Mouse (Mus musculus) MEL (cell line): ENCODE results near the gene Sec23a.

Experiments used
- BHLHE40 ChIP-seq: IDR thresholded peaks from 2 replicates; pipeline ENCODE4 v1.6.1; 2012; ENCODE audit warnings: low read depth, mild to moderate bottlenecking, inconsistent platforms, low read length, improper control_type of control experiment, borderline replicate concordance
- CTCF ChIP-seq, 3 experiments: IDR thresholded peaks in 2 of 3; conservative IDR thresholded peaks in 1 of 3; 2 replicates each; pipeline ENCODE4 v1.5.1; 2011 to 2012; ENCODE audit warnings: low read length in 3 of 3, low read depth in 2 of 3, mild to moderate bottlenecking in 2 of 3, improper control_type of control experiment in 1 of 3, inconsistent platforms in 1 of 3, mixed read lengths in 1 of 3, moderate library complexity in 1 of 3; ENCODE audit not compliant: control insufficient read depth in 1 of 3, insufficient read depth in 1 of 3, poor library complexity in 1 of 3, severe bottlenecking in 1 of 3
- E2F4 ChIP-seq: IDR thresholded peaks from 2 replicates; pipeline ENCODE4 v1.6.1; 2011; ENCODE audit warnings: low read depth, low read length, improper control_type of control experiment, borderline replicate concordance
- EP300 ChIP-seq, 2 experiments: IDR thresholded peaks; 2 replicates each; pipeline ENCODE4 v1.6.1; 2011; ENCODE audit warnings: improper control_type of control experiment in 2 of 2, low read length in 2 of 2, low read depth in 1 of 2, mild to moderate bottlenecking in 1 of 2
- GABPA ChIP-seq: IDR thresholded peaks from 2 replicates; pipeline ENCODE4 v1.6.1; 2012; ENCODE audit warnings: low read depth, mild to moderate bottlenecking, inconsistent platforms, low read length, improper control_type of control experiment, moderate library complexity
- HCFC1 ChIP-seq: IDR thresholded peaks from 2 replicates; pipeline ENCODE4 v1.6.1; 2012; ENCODE audit warnings: low read depth, mild to moderate bottlenecking, inconsistent platforms, low read length, improper control_type of control experiment, moderate library complexity
- MAZ ChIP-seq: IDR thresholded peaks from 2 replicates; pipeline ENCODE4 v1.6.1; 2012; ENCODE audit warnings: low read depth, mild to moderate bottlenecking, inconsistent platforms, low read length, improper control_type of control experiment
- POLR2A ChIP-seq, 2 experiments: IDR thresholded peaks; 2 replicates each; pipeline ENCODE4 v1.6.1; 2011 to 2012; ENCODE audit warnings: low read length in 2 of 2, mild to moderate bottlenecking in 2 of 2, control low read depth in 1 of 2, improper control_type of control experiment in 1 of 2, low read depth in 1 of 2, moderate library complexity in 1 of 2; ENCODE audit not compliant: control insufficient read depth in 1 of 2, insufficient read depth in 1 of 2, poor library complexity in 1 of 2
- TAL1 ChIP-seq: IDR thresholded peaks from 2 replicates; pipeline ENCODE4 v1.6.1; 2012; ENCODE audit warnings: mild to moderate bottlenecking, inconsistent platforms, low read length, moderate library complexity, mixed read lengths
- TCF12 ChIP-seq: IDR thresholded peaks from 2 replicates; pipeline ENCODE4 v1.6.1; 2014; ENCODE audit warnings: low read depth, mild to moderate bottlenecking, inconsistent platforms, low read length, improper control_type of control experiment, moderate library complexity
- UBTF ChIP-seq: IDR thresholded peaks from 2 replicates; pipeline ENCODE4 v1.6.1; 2012; ENCODE audit warnings: low read depth, mild to moderate bottlenecking, inconsistent platforms, low read length, improper control_type of control experiment, moderate library complexity, borderline replicate concordance; ENCODE audit not compliant: insufficient read depth
- USF1 ChIP-seq: IDR thresholded peaks from 2 replicates; pipeline ENCODE4 v1.6.1; 2014; ENCODE audit warnings: low read depth, mild to moderate bottlenecking, inconsistent platforms, low read length, improper control_type of control experiment, moderate library complexity
- ZKSCAN1 ChIP-seq: IDR thresholded peaks from 2 replicates; pipeline ENCODE4 v1.6.1; 2012; ENCODE audit warnings: low read depth, mild to moderate bottlenecking, inconsistent platforms, low read length, improper control_type of control experiment, moderate library complexity

DNA sequence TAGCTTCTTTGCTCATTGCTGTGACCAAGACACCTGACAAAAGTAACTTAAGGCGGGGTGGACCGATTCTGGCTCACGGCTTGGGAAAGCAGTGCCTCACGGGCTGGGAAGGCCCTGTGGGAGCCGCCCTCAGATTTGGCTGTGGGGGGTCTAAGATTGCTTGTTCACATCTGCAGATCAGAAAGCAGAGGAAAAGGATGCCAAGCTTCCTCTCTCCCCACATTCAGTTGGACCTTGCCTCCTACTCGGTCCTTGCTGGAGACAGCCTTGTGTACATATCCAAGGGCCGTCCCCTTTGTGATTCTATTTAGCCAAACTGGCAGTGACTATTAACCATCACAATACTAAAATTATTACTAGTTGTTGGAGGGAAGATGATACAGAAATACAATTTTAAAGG is 55.7 kb downstream of the Sec23a start:
- no peak for TF ChIP-seq TAL1
- no peak for TF ChIP-seq POLR2A (IDR thresholded peaks at IDR 0.05; ENCODE audit: control insufficient read depth in 1 of 2, insufficient read depth in 1 of 2, low read depth in 1 of 2, low read length in 2 of 2, poor library complexity in 1 of 2)
- TF ChIP-seq MAZ: no peak
- TF ChIP-seq CTCF (IDR thresholded peaks at IDR 0.05 in 2 of 3, conservative IDR thresholded peaks at IDR 0.05 in 1 of 3; ENCODE audit: control insufficient read depth in 1 of 3, insufficient read depth in 1 of 3, low read depth in 2 of 3, low read length in 3 of 3, poor library complexity in 1 of 3, severe bottlenecking in 1 of 3): no peak
- no peak for TF ChIP-seq HCFC1
- no peak for TF ChIP-seq EP300 (IDR thresholded peaks at IDR 0.05; ENCODE audit: low read depth in 1 of 2, low read length in 2 of 2)
- TF ChIP-seq TCF12: no peak
- no peak for TF ChIP-seq UBTF
- no peak for TF ChIP-seq ZKSCAN1
- TF ChIP-seq GABPA: no peak
- no peak for TF ChIP-seq USF1
- no peak for TF ChIP-seq E2F4
- no peak for TF ChIP-seq BHLHE40
